8 mouse cellular contexts compared by ENCODE assay signal in the genomic region with DNA sequence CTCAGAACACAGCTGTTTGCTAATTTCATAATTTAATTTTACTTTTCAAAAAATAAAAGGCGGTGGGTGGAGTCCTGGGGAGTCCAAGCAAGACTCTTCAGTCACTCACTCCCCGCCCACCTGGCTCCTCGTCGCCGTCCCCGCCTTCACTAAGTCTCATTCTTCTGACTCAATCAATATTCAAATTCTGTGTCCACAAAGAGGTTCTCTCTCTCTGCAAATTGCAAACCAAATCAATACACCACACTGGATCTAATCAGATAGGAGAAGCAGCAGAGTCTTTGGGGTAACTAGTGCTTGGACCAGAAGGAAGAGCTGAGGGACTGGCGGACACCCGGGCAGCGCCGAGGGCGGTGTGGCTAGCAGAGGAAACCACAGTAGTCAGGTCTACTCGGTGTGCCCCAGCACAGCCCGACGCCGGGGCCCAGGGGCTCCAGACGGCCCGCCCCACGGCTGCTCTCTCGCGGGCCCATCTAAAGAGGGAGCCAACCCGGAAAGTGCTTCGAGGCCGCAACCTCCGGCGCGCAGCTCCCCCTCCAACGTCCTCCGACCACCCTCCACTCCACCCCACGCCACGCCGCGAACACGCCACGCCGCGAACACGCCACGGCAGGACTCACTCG. TPM values are rescaled to one million over a fixed set of nuclear protein-coding genes. Genes with fewer than 3 reads are reported as not detected.
DNase-seq lines count a peak whose midpoint lies in the region; ATAC-seq and TF ChIP-seq lines count a peak whose summit lies in the region.

No protein-coding gene starts in this region.

- DNase-seq in cerebellum, adult 11 months: no peak
- no peak for DNase-seq in testis, postnatal 14 days (ENCODE audit: low spot score)
- DNase-seq in hindbrain, embryonic 10.5 days (ENCODE audit: low spot score): no peak
- no peak for DNase-seq in layer of hippocampus, adult 9-11 months
- no peak for DNase-seq in urinary bladder, postnatal 10 days (ENCODE audit: low spot score)

- TF ChIP-seq POLR2A in testis, adult 2 months (IDR thresholded peaks at IDR 0.05; ENCODE audit: control insufficient read depth, low read depth, low read length): no peak

- H3K4me3 ChIP-seq in testis, adult 2 months (ENCODE audit: control insufficient read depth, low read depth, low read length): peak overlapping the region; percentile 98
- H3K4me3 ChIP-seq in hindbrain, embryonic 10.5 days: peak overlapping the region; percentile 88

- no peaks in the 10 kb centered on the region for H3K9me3 ChIP-seq in hindbrain, embryonic 10.5 days

- TF ChIP-seq CTCF in testis, adult 2 months (IDR thresholded peaks at IDR 0.05; ENCODE audit: control insufficient read depth, insufficient read depth, insufficient replicate concordance, low read depth, low read length): no peak

- ATAC-seq in cerebellum, adult (ENCODE audit: insufficient number of reproducible peaks, low FRiP score, low TSS enrichment): peak; percentile 69
- ATAC-seq in megakaryocyte, adult 5-6 weeks (ENCODE audit: poor library complexity, severe bottlenecking): peak; percentile 56

- H3K27me3 ChIP-seq in testis, adult 2 months (ENCODE audit: control insufficient read depth, insufficient read depth, low read length): no peaks in the 10 kb centered on the region
- peaks cover 6% of the 10 kb centered on the region; the same call in 1 of the 2 replicates for H3K27me3 ChIP-seq in hindbrain, embryonic 10.5 days (ENCODE audit: insufficient read depth, poor library complexity, severe bottlenecking)

- peaks cover 3% of the 10 kb centered on the region; the same call in 1 of the 2 replicates for H3K4me1 ChIP-seq in testis, adult 2 months (ENCODE audit: control insufficient read depth, insufficient read depth, low read length)
- H3K4me1 ChIP-seq in hindbrain, embryonic 10.5 days (replicated peaks): peaks cover 3% of the 10 kb centered on the region; the same call in 1 of the 2 replicates

- H3K27ac ChIP-seq in testis, adult 2 months (ENCODE audit: control insufficient read depth, insufficient read depth, low read depth, low read length): peak overlapping the region; percentile 73
- peak overlapping the region; percentile 88 for H3K27ac ChIP-seq in hindbrain, embryonic 10.5 days

- WGBS in hindbrain, embryonic 10.5 days: under 1% methylated on average over 39 of the region's 39 CpGs

- H3K36me3 ChIP-seq in testis, adult 2 months (ENCODE audit: control insufficient read depth, insufficient read depth, low read length): peaks cover 2% of the 10 kb centered on the region; the same call in 1 of the 2 replicates
- H3K36me3 ChIP-seq in hindbrain, embryonic 10.5 days: peaks cover 38% of the 10 kb centered on the region

RNA-seq across cellular contexts. Expression of a gene that starts 0.5 kb away (rescaled TPM):
- polyA plus RNA-seq in testis, adult 2 months (2012; rRNA removed): 20.1 and 23.7 TPM in 2 replicates
- 172 and 189 TPM in 2 replicates for polyA plus RNA-seq in hindbrain, embryonic 10.5 days (2016; fragmentation: Nextera tagmentation; extraction: Ambion mirVana)
- total RNA-seq in megakaryocyte, adult 5-6 weeks (2015): 56.4 and 66.7 TPM in 2 replicates
- total RNA-seq in megakaryocyte, adult 5-6 weeks (2017): 94.9 and 100 TPM in 2 replicates

RNA-seq across cellular contexts. Expression of a gene that starts 35.3 kb away (rescaled TPM):
- polyA plus RNA-seq in testis, adult 2 months (2012; rRNA removed): 16.7 and 22.3 TPM in 2 replicates
- 514 and 598 TPM in 2 replicates for polyA plus RNA-seq in hindbrain, embryonic 10.5 days (2016; fragmentation: Nextera tagmentation; extraction: Ambion mirVana)
- 85.6 and 91.8 TPM in 2 replicates for total RNA-seq in megakaryocyte, adult 5-6 weeks (2015)
- total RNA-seq in megakaryocyte, adult 5-6 weeks (2017): 209 and 223 TPM in 2 replicates

RNA-seq across cellular contexts. Expression of a gene that starts 54.3 kb away (rescaled TPM):
- polyA plus RNA-seq in testis, adult 2 months (2012; rRNA removed): 95.8 and 98.7 TPM in 2 replicates
- polyA plus RNA-seq in hindbrain, embryonic 10.5 days (2016; fragmentation: Nextera tagmentation; extraction: Ambion mirVana): 39.4 and 50.2 TPM in 2 replicates
- 10.3 and 10.4 TPM in 2 replicates for total RNA-seq in megakaryocyte, adult 5-6 weeks (2015)
- 10.3 and 13.7 TPM in 2 replicates for total RNA-seq in megakaryocyte, adult 5-6 weeks (2017)

Comparison
In these comparisons a context has a peak if more than half of its experiments do, and no peak if none do; other contexts are left out.
1. RNA of a gene that starts 35.3 kb away (polyA plus RNA-seq): 514 to 598 TPM in hindbrain, embryonic 10.5 days; 16.7 to 22.3 TPM in testis, adult 2 months; every median in the first group is over 10 times any median in the second.